Mouse (Mus musculus): ENCODE data around the gene Tyrobp.

Tyrobp gene

DNA sequence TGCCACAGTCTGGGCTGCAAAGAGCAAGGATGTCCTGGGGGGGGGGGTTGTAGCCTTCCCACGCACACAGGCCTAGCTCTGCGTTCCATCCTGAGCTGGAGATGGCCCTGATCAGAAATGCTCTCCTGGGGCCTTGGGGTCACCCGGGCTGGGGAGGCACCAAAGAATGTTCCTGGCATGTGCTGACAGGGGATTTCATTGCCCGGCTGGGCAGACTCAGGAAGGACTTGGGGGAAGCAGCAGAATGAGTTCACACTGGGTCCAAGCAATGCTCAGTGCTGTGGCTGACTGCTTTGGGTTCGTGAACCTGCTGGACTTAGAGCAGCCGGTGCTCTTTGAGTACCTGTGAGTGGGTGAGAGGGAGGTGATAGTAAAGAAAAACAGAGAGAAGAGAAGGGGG lies 45.9 kb downstream of the Tyrobp start:
- DNase-seq (ENCODE audit: inconsistent age in 2 of 2, low spot score in 1 of 2) = no peak

DNA sequence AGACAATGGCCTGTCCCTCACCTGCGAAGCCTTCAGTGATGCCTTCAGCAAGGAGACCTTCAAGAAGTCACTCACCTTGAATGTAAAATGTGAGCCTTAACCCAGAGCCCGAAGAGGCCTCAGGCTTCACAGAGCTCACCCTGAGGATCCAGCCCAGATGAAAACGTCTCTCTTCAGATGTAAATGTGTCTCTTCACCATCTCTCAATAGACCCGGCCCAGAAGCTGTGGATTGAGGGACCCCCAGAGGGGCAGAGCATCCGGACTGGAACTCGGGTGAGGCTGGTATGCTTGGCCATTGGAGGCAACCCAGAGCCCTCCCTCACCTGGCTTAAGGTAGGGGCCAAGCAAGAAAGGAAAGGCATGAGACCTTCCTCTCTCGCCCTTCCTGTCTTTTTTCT lies 50.0 kb downstream of the Tyrobp start:
- no peak for DNase-seq (ENCODE audit: inconsistent age in 2 of 2, low spot score in 1 of 2)

GRCm38 (mm10) chr7:30463996-30464395 lies 50.4 kb downstream of the Tyrobp start:
- DNase-seq (ENCODE audit: inconsistent age in 2 of 2, low spot score in 1 of 2) = peak in 1 of 2 experiments; percentile 66

DNA sequence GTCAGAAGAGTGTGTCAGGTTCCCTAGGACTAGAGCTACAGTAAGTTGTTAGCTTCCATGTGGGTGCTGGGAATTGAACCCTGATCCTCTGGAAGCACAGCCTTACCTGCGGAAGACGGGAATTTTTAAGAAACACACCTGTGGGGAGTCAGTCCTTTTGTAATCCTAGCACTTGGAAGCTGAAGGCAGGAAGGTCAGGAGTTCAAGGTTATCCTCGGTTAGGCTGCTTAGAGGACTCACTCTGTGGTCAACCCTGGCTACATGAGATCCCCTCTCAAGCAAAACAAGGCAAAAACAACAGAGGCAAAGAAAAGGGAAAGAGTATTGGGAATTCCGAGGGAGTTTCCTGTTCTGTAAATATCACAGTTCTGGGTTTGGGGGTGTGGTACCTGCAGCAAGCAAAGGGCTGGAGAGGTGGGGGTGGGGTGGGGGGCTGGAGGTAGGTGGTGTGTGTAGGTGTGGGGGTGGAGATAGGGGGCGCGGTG lies 51.3 kb downstream of the Tyrobp start:
- no peak for DNase-seq (ENCODE audit: inconsistent age in 2 of 2, low spot score in 1 of 2)

Data from adrenal gland, adult (tissue).